Mouse (Mus musculus) ovary, adult 2 months (tissue): ENCODE data around the gene Slc36a2. TPM values are rescaled to one million over a fixed set of nuclear protein-coding genes. Genes with fewer than 3 reads are reported as not detected.

Experiments
- polyA plus RNA-seq: library from polyadenylated mRNA; depleted of rRNA; stranded (reverse); fragments of >200 nt; gene quantifications from 2 replicates; pipeline ENCODE4 v1.2.3, GENCODE M21; 2012; rRNA removed

Gene Slc36a2
- 25.4 and 26.3 TPM in 2 replicates for polyA plus RNA-seq

GRCm38 (mm10) chr11:55184733-55185291, at the start of gene Slc36a2:
Gene Slc36a2 (minus strand): TSS chr11:55185077.

GRCm38 (mm10) chr11:55204159-55204596, 19.3 kb upstream of the Slc36a2 start, which contains the start of gene Slc36a1:
Gene Slc36a1 (plus strand): TSS chr11:55204350.

GRCm38 (mm10) chr11:55151608-55152007, 33.3 kb downstream of the Slc36a2 start, which contains the start of gene Slc36a3:
Gene Slc36a3 (minus strand): TSS chr11:55151708.

Other genes with a start within 250 kb of the Slc36a2 start
- 63.2 and 77.1 TPM in 2 replicates for gene Tnip1, start 222.2 kb downstream of the Slc36a2 start, polyA plus RNA-seq
- gene Anxa6, start 151.6 kb downstream of the Slc36a2 start, polyA plus RNA-seq, result 183 and 191 TPM in 2 replicates
- 5.4 and 6.0 TPM in 2 replicates for gene Ccdc69, start 106.9 kb downstream of the Slc36a2 start, polyA plus RNA-seq
- 311 and 362 TPM in 2 replicates for gene Gm2a, start 87.0 kb downstream of the Slc36a2 start, polyA plus RNA-seq
- 1.9 and 2.1 TPM in 2 replicates for gene Slc36a3, start 33.4 kb downstream of the Slc36a2 start, polyA plus RNA-seq
- gene Slc36a1, start 19.3 kb upstream of the Slc36a2 start, polyA plus RNA-seq, result 21.3 and 24.3 TPM in 2 replicates
- 0.08 and 0.12 TPM in 2 replicates for gene Fat2, start 151.5 kb upstream of the Slc36a2 start, polyA plus RNA-seq
- gene Sparc, start 238.1 kb upstream of the Slc36a2 start, polyA plus RNA-seq, result 2,690 and 3,888 TPM in 2 replicates